Mouse (Mus musculus): ENCODE measurements around the gene Rfxap. TPM values are rescaled to one million over a fixed set of nuclear protein-coding genes. Genes with fewer than 3 reads are reported as not detected.

The Rfxap gene
- total and polyA plus RNA-seq, 3 experiments = 43.0 to 76.0 TPM; not detected in 1

- peaks cover 0 to 7% of the 10 kb centered on the region in 2 experiments; a peak in 3 of 4 replicates for H3K4me1 ChIP-seq (ENCODE audit: control insufficient read depth in 1 of 2, insufficient read depth in 2 of 2, low read length in 2 of 2)
- peak; percentile 75 for DNase-seq (ENCODE audit: low read depth, low spot score)
- H3K27ac ChIP-seq (ENCODE audit: control insufficient read depth, low read depth, low read length) = no peak overlapping the region
- H3K9ac ChIP-seq (ENCODE audit: control insufficient read depth, low read depth, low read length, poor library complexity, severe bottlenecking) = no peak overlapping the region
- H3K27me3 ChIP-seq (ENCODE audit: control insufficient read depth in 1 of 2, insufficient read depth in 2 of 2, low read length in 2 of 2) = no peaks in the 10 kb centered on the region
- no peak overlapping the region for H3K4me3 ChIP-seq (ENCODE audit: control insufficient read depth in 1 of 2, insufficient read depth in 1 of 2, low read depth in 2 of 2, low read length in 2 of 2)
- H3K36me3 ChIP-seq (ENCODE audit: control insufficient read depth in 1 of 2, insufficient read depth in 2 of 2, low read length in 2 of 2) = peaks cover 5 to 14% of the 10 kb centered on the region in 2 experiments
- peaks cover 21% of the 10 kb centered on the region for H3K79me2 ChIP-seq (ENCODE audit: control insufficient read depth, insufficient read depth, low read length, poor library complexity)
- TF ChIP-seq UBTF (IDR thresholded peaks at IDR 0.05; ENCODE audit: borderline replicate concordance, insufficient read depth, low read depth, low read length) (no peak), POLR2A (IDR thresholded peaks at IDR 0.05; ENCODE audit: control insufficient read depth in 1 of 2, insufficient read depth in 1 of 2, low read depth in 1 of 2, low read length in 2 of 2, poor library complexity in 1 of 2) (0 out of 4 replicates have a peak, but pooled peaks of 1 of the 2 experiments have one; percentile 22), USF2 (IDR thresholded peaks at IDR 0.05; ENCODE audit: borderline replicate concordance in 1 of 2, insufficient read depth in 1 of 2, low read depth in 1 of 2, low read length in 2 of 2) (no peak)
- H3K9me3 ChIP-seq (replicated peaks; ENCODE audit: insufficient read depth, low read length) = no peaks in the 10 kb centered on the region
Measured at GRCm38 (mm10) chr3:54809111-54809510, 1.5 kb upstream of the Rfxap start.

GRCm38 (mm10) chr3:54807061-54807661 lies 430 bp downstream of the Rfxap start:
- Histone ChIP-seq H3K4me3 (ENCODE audit: control insufficient read depth in 1 of 2, insufficient read depth in 1 of 2, low read depth in 2 of 2, low read length in 2 of 2) (peak overlapping the region; percentile 80 to 92), H3K79me2 (ENCODE audit: control insufficient read depth, insufficient read depth, low read length, poor library complexity) (peaks cover 21% of the 10 kb centered on the region), H3K27ac (ENCODE audit: control insufficient read depth, low read depth, low read length) (peak overlapping the region; percentile 21; the same call in 1 of the 2 replicates), H3K9ac (ENCODE audit: control insufficient read depth, low read depth, low read length, poor library complexity, severe bottlenecking) (peak overlapping the region; percentile 83), H3K36me3 (ENCODE audit: control insufficient read depth in 1 of 2, insufficient read depth in 2 of 2, low read length in 2 of 2) (peaks cover 7 to 14% of the 10 kb centered on the region in 2 experiments), H3K9me3 (replicated peaks; ENCODE audit: insufficient read depth, low read length) (no peaks in the 10 kb centered on the region), H3K27me3 (ENCODE audit: control insufficient read depth in 1 of 2, insufficient read depth in 2 of 2, low read length in 2 of 2) (no peaks in the 10 kb centered on the region), H3K4me1 (ENCODE audit: control insufficient read depth in 1 of 2, insufficient read depth in 2 of 2, low read length in 2 of 2) (peaks cover 0 to 7% of the 10 kb centered on the region in 2 experiments; a peak in 3 of 4 replicates)
- DNase-seq (ENCODE audit: low read depth, low spot score) = peak; percentile 67
- TF ChIP-seq TCF12 (IDR thresholded peaks at IDR 0.05; ENCODE audit: low read depth, low read length) (no peak), CHD2 (IDR thresholded peaks at IDR 0.05; ENCODE audit: low read length) (no peak), MXI1 (IDR thresholded peaks at IDR 0.05; ENCODE audit: low read depth, low read length) (0 out of 2 replicates have a peak, but pooled peaks have one; percentile 39), ETS1 (IDR thresholded peaks at IDR 0.05; ENCODE audit: low read depth, low read length) (no peak), CTCF (IDR thresholded peaks at IDR 0.05 in 2 of 3, conservative IDR thresholded peaks at IDR 0.05 in 1 of 3; ENCODE audit: control insufficient read depth in 1 of 3, insufficient read depth in 1 of 3, low read depth in 2 of 3, low read length in 3 of 3, poor library complexity in 1 of 3, severe bottlenecking in 1 of 3) (no peak), MAZ (IDR thresholded peaks at IDR 0.05; ENCODE audit: low read depth, low read length) (no peak)

- peaks cover 7 to 14% of the 10 kb centered on the region in 2 experiments for H3K36me3 ChIP-seq (ENCODE audit: control insufficient read depth in 1 of 2, insufficient read depth in 2 of 2, low read length in 2 of 2)
- H3K27ac ChIP-seq (ENCODE audit: control insufficient read depth, low read depth, low read length) = no peak overlapping the region
- H3K4me1 ChIP-seq (ENCODE audit: control insufficient read depth in 1 of 2, insufficient read depth in 2 of 2, low read length in 2 of 2) = peaks cover 0 to 5% of the 10 kb centered on the region in 2 experiments; a peak in 3 of 4 replicates
- H3K27me3 ChIP-seq (ENCODE audit: control insufficient read depth in 1 of 2, insufficient read depth in 2 of 2, low read length in 2 of 2) = no peaks in the 10 kb centered on the region
- no peak overlapping the region for H3K9ac ChIP-seq (ENCODE audit: control insufficient read depth, low read depth, low read length, poor library complexity, severe bottlenecking)
- peaks cover 21% of the 10 kb centered on the region for H3K79me2 ChIP-seq (ENCODE audit: control insufficient read depth, insufficient read depth, low read length, poor library complexity)
- H3K9me3 ChIP-seq (replicated peaks; ENCODE audit: insufficient read depth, low read length) = no peaks in the 10 kb centered on the region
- DNase-seq (ENCODE audit: low read depth, low spot score) = no peak
- H3K4me3 ChIP-seq (ENCODE audit: control insufficient read depth in 1 of 2, insufficient read depth in 1 of 2, low read depth in 2 of 2, low read length in 2 of 2) = no peak overlapping the region
- no peak for TF ChIP-seq TBP (IDR thresholded peaks at IDR 0.05; ENCODE audit: low read depth, low read length)
- TF ChIP-seq MXI1 (IDR thresholded peaks at IDR 0.05; ENCODE audit: low read depth, low read length) = no peak
- TF ChIP-seq CHD1 (IDR thresholded peaks at IDR 0.05; ENCODE audit: low read depth, low read length) = no peak
- no peak for TF ChIP-seq TAL1 (IDR thresholded peaks at IDR 0.05; ENCODE audit: low read length)
- TF ChIP-seq HCFC1 (IDR thresholded peaks at IDR 0.05; ENCODE audit: low read depth, low read length) = no peak
- TF ChIP-seq MAFK (IDR thresholded peaks at IDR 0.05; ENCODE audit: borderline replicate concordance, low read depth, low read length) = no peak
Measured at GRCm38 (mm10) chr3:54803713-54804112, 3.9 kb downstream of the Rfxap start.
